Mouse (Mus musculus): ENCODE measurements around the gene Gja4. TPM values are rescaled to one million over a fixed set of nuclear protein-coding genes. Genes with fewer than 3 reads are reported as not detected.

Gene Gja4
- polyA plus RNA-seq, 1 experiment from 2014 or later: 17.8 TPM

GRCm38 (mm10) chr4:127334870-127335504 is 21.1 kb upstream of the Gja4 start:
- no peaks in the 10 kb centered on the region for H3K36me3 ChIP-seq
- 44% methylated on average over 5 of the region's 5 CpGs for WGBS
- peaks cover 31% of the 10 kb centered on the region for H3K27me3 ChIP-seq
- H3K9me3 ChIP-seq: no peaks in the 10 kb centered on the region
- no peak overlapping the region for H3K27ac ChIP-seq
- no peak overlapping the region for H3K4me3 ChIP-seq (replicated peaks)
- no peak overlapping the region for H3K4me2 ChIP-seq (replicated peaks)
- H3K4me1 ChIP-seq (replicated peaks): peaks cover 24% of the 10 kb centered on the region
- no peak for ATAC-seq
- no peak overlapping the region for H3K9ac ChIP-seq (replicated peaks)

- Histone ChIP-seq H3K4me2 (replicated peaks) (no peak overlapping the region), H3K9ac (replicated peaks) (no peak overlapping the region), H3K27ac (no peak overlapping the region), H3K36me3 (no peaks in the 10 kb centered on the region), H3K27me3 (peaks cover 59% of the 10 kb centered on the region), H3K4me3 (replicated peaks) (no peak overlapping the region), H3K4me1 (replicated peaks) (peaks cover 36% of the 10 kb centered on the region), H3K9me3 (no peaks in the 10 kb centered on the region)
- 21% methylated on average over 13 of the region's 13 CpGs for WGBS
- ATAC-seq: no peak
Observed at GRCm38 (mm10) chr4:127331171-127331570, 17.3 kb upstream of the Gja4 start.

GRCm38 (mm10) chr4:127330181-127331100 is 16.6 kb upstream of the Gja4 start, which contains the start of gene Gjb3:
TSS of gene Gjb3 (minus strand) at chr4:127330844.
- ATAC-seq: 0 out of 2 replicates have a peak, but pooled peaks have one; percentile 27
- Histone ChIP-seq H3K27me3 (peaks cover 65% of the 10 kb centered on the region), H3K9ac (replicated peaks) (peak within 1 kb of the TSS; percentile 39; the same call in 1 of the 2 replicates), H3K4me1 (replicated peaks) (peaks cover 36% of the 10 kb centered on the region), H3K27ac (no peak within 1 kb of the TSS), H3K4me3 (replicated peaks) (peak within 1 kb of the TSS; percentile 21), H3K36me3 (no peaks in the 10 kb centered on the region), H3K9me3 (no peaks in the 10 kb centered on the region), H3K4me2 (replicated peaks) (peak within 1 kb of the TSS; percentile 47)
- 2% methylated on average over 49 of the region's 49 CpGs for WGBS

GRCm38 (mm10) chr4:127329751-127330150 is 15.9 kb upstream of the Gja4 start:
- 3% methylated on average over 13 of the region's 13 CpGs for WGBS
- Histone ChIP-seq H3K27ac (no peak overlapping the region), H3K27me3 (peaks cover 69% of the 10 kb centered on the region), H3K36me3 (no peaks in the 10 kb centered on the region), H3K4me3 (replicated peaks) (peak overlapping the region; percentile 21), H3K9me3 (no peaks in the 10 kb centered on the region), H3K4me1 (replicated peaks) (peaks cover 36% of the 10 kb centered on the region), H3K4me2 (replicated peaks) (peak overlapping the region; percentile 47), H3K9ac (replicated peaks) (no peak overlapping the region)
- no peak for ATAC-seq

GRCm38 (mm10) chr4:127329046-127329445 is 15.2 kb upstream of the Gja4 start:
- Histone ChIP-seq H3K4me2 (replicated peaks) (no peak overlapping the region), H3K36me3 (no peaks in the 10 kb centered on the region), H3K9ac (replicated peaks) (no peak overlapping the region), H3K27me3 (peaks cover 69% of the 10 kb centered on the region), H3K4me3 (replicated peaks) (no peak overlapping the region), H3K4me1 (replicated peaks) (peaks cover 36% of the 10 kb centered on the region), H3K9me3 (no peaks in the 10 kb centered on the region), H3K27ac (no peak overlapping the region)
- ATAC-seq: no peak
- WGBS: 15% methylated on average over 3 of the region's 3 CpGs

- ATAC-seq: no peak
- no peak overlapping the region for H3K4me2 ChIP-seq (replicated peaks)
- H3K27ac ChIP-seq: no peak overlapping the region
- no peak overlapping the region for H3K9ac ChIP-seq (replicated peaks)
- no peak overlapping the region for H3K4me3 ChIP-seq (replicated peaks)
- 72% methylated on average over 7 of the region's 7 CpGs for WGBS
- no peaks in the 10 kb centered on the region for H3K36me3 ChIP-seq
- H3K27me3 ChIP-seq: peaks cover 69% of the 10 kb centered on the region
- no peaks in the 10 kb centered on the region for H3K9me3 ChIP-seq
- peaks cover 36% of the 10 kb centered on the region for H3K4me1 ChIP-seq (replicated peaks)
Observed at GRCm38 (mm10) chr4:127328378-127328777, 14.5 kb upstream of the Gja4 start.

- H3K27me3 ChIP-seq: peaks cover 66% of the 10 kb centered on the region
- no peak overlapping the region for H3K27ac ChIP-seq
- H3K4me2 ChIP-seq (replicated peaks): no peak overlapping the region
- no peak overlapping the region for H3K9ac ChIP-seq (replicated peaks)
- peaks cover 34% of the 10 kb centered on the region for H3K4me1 ChIP-seq (replicated peaks)
- ATAC-seq: no peak
- no peak overlapping the region for H3K4me3 ChIP-seq (replicated peaks)
- H3K36me3 ChIP-seq: no peaks in the 10 kb centered on the region
- H3K9me3 ChIP-seq: no peaks in the 10 kb centered on the region
- 79% methylated on average over 6 of the region's 6 CpGs for WGBS
Observed at GRCm38 (mm10) chr4:127327749-127328148, 13.9 kb upstream of the Gja4 start.

- 75% methylated on average over 7 of the region's 7 CpGs for whole genome bisulfite sequencing
- peaks cover 61% of the 10 kb centered on the region for H3K27me3 ChIP-seq
- ATAC-seq: no peak
Observed at GRCm38 (mm10) chr4:127327258-127327657, 13.4 kb upstream of the Gja4 start.

GRCm38 (mm10) chr4:127325276-127325675 is 11.4 kb upstream of the Gja4 start:
- H3K4me3 ChIP-seq (replicated peaks): no peak overlapping the region
- no peak overlapping the region for H3K4me2 ChIP-seq (replicated peaks)
- ATAC-seq: no peak
- WGBS: 93% methylated on average over 5 of the region's 5 CpGs
- H3K9ac ChIP-seq (replicated peaks): no peak overlapping the region
- H3K27ac ChIP-seq: no peak overlapping the region
- H3K27me3 ChIP-seq: peaks cover 41% of the 10 kb centered on the region
- no peaks in the 10 kb centered on the region for H3K36me3 ChIP-seq
- no peaks in the 10 kb centered on the region for H3K9me3 ChIP-seq
- peaks cover 15% of the 10 kb centered on the region for H3K4me1 ChIP-seq (replicated peaks)

More at GRCm38 (mm10) chr4:127327258-127327657, 13.4 kb upstream of the Gja4 start:
- no peaks in the 10 kb centered on the region for H3K36me3 ChIP-seq
- peaks cover 32% of the 10 kb centered on the region for H3K4me1 ChIP-seq (replicated peaks)
- H3K9me3 ChIP-seq: no peaks in the 10 kb centered on the region
- H3K27ac ChIP-seq: no peak overlapping the region
- no peak overlapping the region for H3K9ac ChIP-seq (replicated peaks)
- H3K4me2 ChIP-seq (replicated peaks): no peak overlapping the region
- no peak overlapping the region for H3K4me3 ChIP-seq (replicated peaks)

- WGBS: 5% methylated on average over 6 of the region's 6 CpGs
Observed at GRCm38 (mm10) chr4:127324759-127325158, 10.9 kb upstream of the Gja4 start.

GRCm38 (mm10) chr4:127324296-127324695 is 10.5 kb upstream of the Gja4 start:
- Histone ChIP-seq H3K36me3 (no peaks in the 10 kb centered on the region), H3K4me1 (replicated peaks) (peaks cover 5% of the 10 kb centered on the region; the same call in 1 of the 2 replicates), H3K4me3 (replicated peaks) (no peak overlapping the region), H3K27me3 (peaks cover 31% of the 10 kb centered on the region), H3K4me2 (replicated peaks) (no peak overlapping the region), H3K27ac (no peak overlapping the region), H3K9me3 (no peaks in the 10 kb centered on the region), H3K9ac (replicated peaks) (no peak overlapping the region)
- WGBS: 75% methylated on average over 10 of the region's 10 CpGs
- no peak for ATAC-seq

More at GRCm38 (mm10) chr4:127324759-127325158, 10.9 kb upstream of the Gja4 start:
- ATAC-seq: peak; percentile 77
- Histone ChIP-seq H3K9ac (replicated peaks) (no peak overlapping the region), H3K36me3 (no peaks in the 10 kb centered on the region), H3K4me1 (replicated peaks) (peaks cover 10% of the 10 kb centered on the region), H3K9me3 (no peaks in the 10 kb centered on the region), H3K27me3 (peaks cover 36% of the 10 kb centered on the region), H3K4me2 (replicated peaks) (no peak overlapping the region), H3K4me3 (replicated peaks) (no peak overlapping the region), H3K27ac (no peak overlapping the region)

GRCm38 (mm10) chr4:127323651-127324050 is 9.8 kb upstream of the Gja4 start:
- no peak overlapping the region for H3K27ac ChIP-seq
- no peak for ATAC-seq
- H3K4me1 ChIP-seq (replicated peaks): no peaks in the 10 kb centered on the region
- H3K36me3 ChIP-seq: no peaks in the 10 kb centered on the region
- no peak overlapping the region for H3K4me2 ChIP-seq (replicated peaks)
- peaks cover 26% of the 10 kb centered on the region for H3K27me3 ChIP-seq
- H3K9ac ChIP-seq (replicated peaks): no peak overlapping the region
- no peaks in the 10 kb centered on the region for H3K9me3 ChIP-seq
- 94% methylated on average over 3 of the region's 3 CpGs for WGBS
- no peak overlapping the region for H3K4me3 ChIP-seq (replicated peaks)
